ENCODE assay signal across 14 mouse cellular contexts in the genomic region with DNA sequence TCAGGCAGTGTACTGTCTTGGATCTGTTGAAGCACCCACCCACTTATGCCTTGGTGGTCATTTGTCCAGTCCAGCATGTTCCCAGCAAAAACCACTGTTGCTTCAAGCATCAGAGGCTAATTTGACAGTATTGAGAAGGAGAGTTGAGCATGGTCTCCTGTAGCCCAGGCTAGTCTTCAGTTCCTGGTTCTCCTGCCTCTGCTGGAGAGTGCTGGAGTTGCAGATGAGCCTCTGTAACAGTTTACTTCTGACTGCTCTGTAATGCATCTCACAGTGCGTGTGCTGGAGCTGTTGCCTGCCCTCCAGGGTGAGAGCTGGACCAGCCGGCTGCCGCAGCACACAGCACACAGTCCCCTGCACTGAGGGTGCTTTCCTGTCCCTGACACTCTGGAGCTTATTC. TPM values are rescaled to one million over a fixed set of nuclear protein-coding genes. Genes with fewer than 3 reads are reported as not detected.
DNase-seq lines count a peak whose midpoint lies in the region; ATAC-seq and TF ChIP-seq lines count a peak whose summit lies in the region.
"Had no signal": no experiment of that assay in that cellular context is flagged by ENCODE, and none has a peak within 500 bp of the region (broad histone marks: within the 10 kb centered on the region; RNA-seq: fewer than 3 reads in every experiment).

No protein-coding gene starts in this region.

- H3K9ac ChIP-seq in forebrain, postnatal 0 days: no peak overlapping the region
- no peak overlapping the region for H3K9ac ChIP-seq in forebrain, embryonic 14.5 days (ENCODE audit: low read length)
- no peak overlapping the region for H3K9ac ChIP-seq in lung, embryonic 14.5 days
- no peak overlapping the region for H3K9ac ChIP-seq in MEL (ENCODE audit: control insufficient read depth, low read depth, low read length, poor library complexity, severe bottlenecking)
- no peak overlapping the region for H3K9ac ChIP-seq in heart, embryonic 12.5 days
- H3K9ac ChIP-seq: liver, embryonic 14.5 days had no signal

- no peak overlapping the region for H3K27ac ChIP-seq in forebrain, postnatal 0 days (ENCODE audit: low read depth, low read length)
- H3K27ac ChIP-seq in forebrain, embryonic 14.5 days (ENCODE audit: low read depth, low read length): no peak overlapping the region
- no peak overlapping the region for H3K27ac ChIP-seq in lung, embryonic 14.5 days (ENCODE audit: low read depth)
- H3K27ac ChIP-seq in MEL (ENCODE audit: control insufficient read depth, low read depth, low read length): no peak overlapping the region
- H3K27ac ChIP-seq in heart, embryonic 12.5 days (ENCODE audit: poor library complexity, severe bottlenecking): no peak overlapping the region
- H3K27ac ChIP-seq: liver, embryonic 14.5 days had no signal

- no peaks in the 10 kb centered on the region for H3K27me3 ChIP-seq in forebrain, postnatal 0 days (ENCODE audit: insufficient read depth, low read length)
- H3K27me3 ChIP-seq in forebrain, embryonic 14.5 days (replicated peaks; ENCODE audit: control insufficient read depth, insufficient read depth, low read length): no peaks in the 10 kb centered on the region
- no peaks in the 10 kb centered on the region for H3K27me3 ChIP-seq in lung, embryonic 14.5 days (ENCODE audit: insufficient read depth, low read length)
- no peaks in the 10 kb centered on the region for H3K27me3 ChIP-seq in MEL (ENCODE audit: control insufficient read depth in 1 of 2, insufficient read depth in 2 of 2, low read length in 2 of 2)
- H3K27me3 ChIP-seq in heart, embryonic 12.5 days (replicated peaks): no peaks in the 10 kb centered on the region

- no peaks in the 10 kb centered on the region for H3K4me1 ChIP-seq in forebrain, postnatal 0 days (ENCODE audit: insufficient read depth)
- no peaks in the 10 kb centered on the region for H3K4me1 ChIP-seq in forebrain, embryonic 14.5 days (ENCODE audit: control insufficient read depth, insufficient read depth, low read length)
- no peaks in the 10 kb centered on the region for H3K4me1 ChIP-seq in lung, embryonic 14.5 days (ENCODE audit: insufficient read depth)
- H3K4me1 ChIP-seq in MEL (ENCODE audit: control insufficient read depth in 1 of 2, insufficient read depth in 2 of 2, low read length in 2 of 2): no peaks in the 10 kb centered on the region
- peaks cover 6% of the 10 kb centered on the region; the same call in 1 of the 2 replicates for H3K4me1 ChIP-seq in heart, embryonic 12.5 days (replicated peaks)

- no peak overlapping the region for H3K4me3 ChIP-seq in forebrain, postnatal 0 days (ENCODE audit: low read depth, low read length)
- H3K4me3 ChIP-seq in forebrain, embryonic 14.5 days (ENCODE audit: low read depth, low read length): no peak overlapping the region
- no peak overlapping the region for H3K4me3 ChIP-seq in lung, embryonic 14.5 days (ENCODE audit: low read depth, low read length)
- H3K4me3 ChIP-seq in MEL (ENCODE audit: control insufficient read depth in 1 of 2, insufficient read depth in 1 of 2, low read depth in 2 of 2, low read length in 2 of 2): no peak overlapping the region
- no peak overlapping the region for H3K4me3 ChIP-seq in heart, embryonic 12.5 days

- TF ChIP-seq EP300 in MEL (IDR thresholded peaks at IDR 0.05; ENCODE audit: low read depth in 1 of 2, low read length in 2 of 2): no peak

- no peak overlapping the region for H3K4me2 ChIP-seq in forebrain, postnatal 0 days (ENCODE audit: low read depth)
- H3K4me2 ChIP-seq in forebrain, embryonic 14.5 days (ENCODE audit: low read length): no peak overlapping the region
- H3K4me2 ChIP-seq in lung, embryonic 14.5 days: no peak overlapping the region
- H3K4me2 ChIP-seq in heart, embryonic 12.5 days: no peak overlapping the region

- TF ChIP-seq RAD21 in MEL (IDR thresholded peaks at IDR 0.05; ENCODE audit: low read depth, low read length): no peak

- H3K9me3 ChIP-seq in forebrain, postnatal 0 days (ENCODE audit: low read length): no peaks in the 10 kb centered on the region
- H3K9me3 ChIP-seq in forebrain, embryonic 14.5 days (replicated peaks; ENCODE audit: control insufficient read depth, low read length): no peaks in the 10 kb centered on the region
- no peaks in the 10 kb centered on the region for H3K9me3 ChIP-seq in lung, embryonic 14.5 days (ENCODE audit: low read depth, low read length)
- no peaks in the 10 kb centered on the region for H3K9me3 ChIP-seq in MEL (replicated peaks; ENCODE audit: insufficient read depth, low read length)
- no peaks in the 10 kb centered on the region for H3K9me3 ChIP-seq in heart, embryonic 12.5 days (replicated peaks)

- peak; percentile 36; the same call in 1 of the 2 replicates for ATAC-seq in forebrain, postnatal 0 days
- ATAC-seq in forebrain, embryonic 14.5 days: no peak
- ATAC-seq in lung, embryonic 14.5 days (ENCODE audit: insufficient read depth): no peak
- ATAC-seq in megakaryocyte-erythroid progenitor cell, adult 5-6 weeks (replicated peaks; ENCODE audit: low FRiP score, low TSS enrichment, poor library complexity, severe bottlenecking): peak; percentile 77
- no peak for ATAC-seq in heart, embryonic 12.5 days (ENCODE audit: insufficient number of reproducible peaks, low FRiP score)
- ATAC-seq: intestine, embryonic 16.5 days had no signal

- peaks cover 58% of the 10 kb centered on the region for H3K36me3 ChIP-seq in forebrain, postnatal 0 days (ENCODE audit: insufficient read depth)
- peaks cover 75% of the 10 kb centered on the region for H3K36me3 ChIP-seq in forebrain, embryonic 14.5 days (ENCODE audit: control insufficient read depth, insufficient read depth, low read length)
- peaks cover 80% of the 10 kb centered on the region for H3K36me3 ChIP-seq in lung, embryonic 14.5 days (ENCODE audit: insufficient read depth)
- H3K36me3 ChIP-seq in MEL (ENCODE audit: control insufficient read depth in 1 of 2, insufficient read depth in 2 of 2, low read length in 2 of 2): peaks cover 0 to 26% of the 10 kb centered on the region in 2 experiments; a peak in 2 of 4 replicates
- peaks cover 78% of the 10 kb centered on the region for H3K36me3 ChIP-seq in heart, embryonic 12.5 days

- peak; percentile 17 for DNase-seq in forebrain, postnatal 0 days
- DNase-seq in forebrain, embryonic 14.5 days (ENCODE audit: low spot score): no peak
- DNase-seq in lung, embryonic 14.5 days: peak; percentile 5
- DNase-seq in lung, postnatal 10 days: no peak
- DNase-seq in MEL (ENCODE audit: low read depth, low spot score): peak; percentile 37
- DNase-seq in left cerebral cortex, postnatal 10 days (ENCODE audit: extremely low spot score in 1 of 2, low spot score in 2 of 2): no peak
- DNase-seq: adrenal gland, postnatal 10 days; cerebellum, postnatal 36 days; kidney, postnatal 36 days; thymus, adult 18-20 months had no signal

- no peaks in the 10 kb centered on the region for H3K79me2 ChIP-seq in MEL (ENCODE audit: control insufficient read depth, insufficient read depth, low read length, poor library complexity)

- 93% methylated on average over 3 of the region's 3 CpGs for WGBS in forebrain, postnatal 0 days
- 84% methylated on average over 3 of the region's 3 CpGs for whole genome bisulfite sequencing in forebrain, embryonic 14.5 days
- WGBS in lung, embryonic 14.5 days: 83% methylated on average over 3 of the region's 3 CpGs
- 96% methylated on average over 3 of the region's 3 CpGs for WGBS in heart, embryonic 12.5 days

- no peak for TF ChIP-seq POLR2A in MEL (IDR thresholded peaks at IDR 0.05; ENCODE audit: control insufficient read depth in 1 of 2, insufficient read depth in 1 of 2, low read depth in 1 of 2, low read length in 2 of 2, poor library complexity in 1 of 2)

- peak; percentile 60 for TF ChIP-seq CTCF in forebrain, postnatal 0 days (IDR thresholded peaks at IDR 0.05; ENCODE audit: low read depth)
- TF ChIP-seq CTCF in lung, embryonic 14.5 days (IDR thresholded peaks at IDR 0.05; ENCODE audit: low read depth): no peak; the same call in 1 of the 2 replicates
- peak in 2 of 3 experiments; percentile 25 to 29; a peak in 2 of 6 replicates for TF ChIP-seq CTCF in MEL (IDR thresholded peaks at IDR 0.05 in 2 of 3, conservative IDR thresholded peaks at IDR 0.05 in 1 of 3; ENCODE audit: control insufficient read depth in 1 of 3, insufficient read depth in 1 of 3, low read depth in 2 of 3, low read length in 3 of 3, poor library complexity in 1 of 3, severe bottlenecking in 1 of 3)

- intact Hi-C loops in left cerebral cortex, postnatal 10 days (cut with DNase I): no loop called here

TF ChIP-seq in MEL, 35 proteins besides CTCF, POLR2A, EP300 and RAD21 (continues in another document):
- TF ChIP-seq MYC (IDR thresholded peaks at IDR 0.05; ENCODE audit: low read depth, low read length) (no peak), HCFC1 (IDR thresholded peaks at IDR 0.05; ENCODE audit: low read depth, low read length) (no peak)

RNA-seq across cellular contexts. Expression of a gene that starts 41.2 kb away (rescaled TPM):
- 125 and 126 TPM in 2 replicates for total RNA-seq in forebrain, postnatal 0 days (2014; rRNA removed)
- polyA plus RNA-seq in forebrain, postnatal 0 days (2015; fragmentation: Nextera tagmentation; extraction: Ambion mirVana): 42.1 and 46.7 TPM in 2 replicates
- 37.7 and 47.9 TPM in 2 replicates for polyA plus RNA-seq in forebrain, embryonic 14.5 days (2014; fragmentation: Nextera tagmentation; extraction: Ambion mirVana)
- polyA plus RNA-seq in lung, embryonic 14.5 days (2014; fragmentation: Nextera tagmentation; extraction: Ambion mirVana): 52.4 and 57.3 TPM in 2 replicates
- total RNA-seq in MEL (2012; rRNA removed): 37.4 and 38.5 TPM in 2 replicates
- polyA plus RNA-seq in MEL (2012; ENCODE audit: insufficient read depth in 1 of 2, insufficient read length in 2 of 2, low read depth in 1 of 2, low replicate concordance in 2 of 2, missing spikeins in 1 of 2): 10 to 100 TPM in 1 of 2 experiments, not detected in 1; 74.7 TPM
- 86.2 and 135 TPM in 2 replicates for total RNA-seq in megakaryocyte-erythroid progenitor cell, adult 5-6 weeks (2014; fragmentation: Nextera tagmentation)
- 62.5 and 64.0 TPM in 2 replicates for total RNA-seq in megakaryocyte-erythroid progenitor cell, adult 5-6 weeks (2017)
- 29.3 and 31.2 TPM in 2 replicates for polyA plus RNA-seq in heart, embryonic 12.5 days (2016; fragmentation: Nextera tagmentation; extraction: Ambion mirVana)
- 100 to 1,000 TPM; 125 to 134 TPM for total RNA-seq in left cerebral cortex, postnatal 10 days (2021)

RNA-seq across cellular contexts. Expression of a gene that starts 41.7 kb away (rescaled TPM):
- total RNA-seq in forebrain, postnatal 0 days (2014; rRNA removed): 27.4 and 30.9 TPM in 2 replicates
- 11.9 and 13.9 TPM in 2 replicates for polyA plus RNA-seq in forebrain, postnatal 0 days (2015; fragmentation: Nextera tagmentation; extraction: Ambion mirVana)
- 7.9 and 9.8 TPM in 2 replicates for polyA plus RNA-seq in forebrain, embryonic 14.5 days (2014; fragmentation: Nextera tagmentation; extraction: Ambion mirVana)
- 1.4 and 1.5 TPM in 2 replicates for polyA plus RNA-seq in lung, embryonic 14.5 days (2014; fragmentation: Nextera tagmentation; extraction: Ambion mirVana)
- 0.92 and 1.1 TPM in 2 replicates for total RNA-seq in MEL (2012; rRNA removed)
- polyA plus RNA-seq in MEL (2012; ENCODE audit: insufficient read depth in 1 of 2, insufficient read length in 2 of 2, low read depth in 1 of 2, low replicate concordance in 2 of 2, missing spikeins in 1 of 2): 1 to 10 TPM in 1 of 2 experiments, not detected in 1; 1.6 TPM
- 0.40 TPM in 1 of 2 replicates, not detected in the other for total RNA-seq in megakaryocyte-erythroid progenitor cell, adult 5-6 weeks (2014; fragmentation: Nextera tagmentation)
- total RNA-seq in megakaryocyte-erythroid progenitor cell, adult 5-6 weeks (2017): not detected in 2 replicates
- 0.65 and 1.2 TPM in 2 replicates for polyA plus RNA-seq in heart, embryonic 12.5 days (2016; fragmentation: Nextera tagmentation; extraction: Ambion mirVana)
- 10 to 100 TPM; 62.2 to 62.9 TPM for total RNA-seq in left cerebral cortex, postnatal 10 days (2021)

Comparison
In these comparisons a context has a peak if more than half of its experiments do, and no peak if none do; other contexts are left out.
1. ATAC-seq: peak in forebrain, postnatal 0 days (single experiment) and megakaryocyte-erythroid progenitor cell, adult 5-6 weeks (single experiment); none in forebrain, embryonic 14.5 days (single experiment), lung, embryonic 14.5 days (single experiment) and heart, embryonic 12.5 days (single experiment).
2. DNase-seq: peak in forebrain, postnatal 0 days (single experiment), lung, embryonic 14.5 days (single experiment) and MEL (single experiment); none in forebrain, embryonic 14.5 days (single experiment), lung, postnatal 10 days (single experiment) and left cerebral cortex, postnatal 10 days (0 of 2).